Mouse (Mus musculus) heart, adult 10 weeks (tissue): ENCODE results near the gene Prnp. TPM values are rescaled to one million over a fixed set of nuclear protein-coding genes. Genes with fewer than 3 reads are reported as not detected.

Experiments used
- polyA plus RNA-seq: library from polyadenylated mRNA; stranded (reverse); fragments of 350-450 nt; fragmentation: Illumina TruSeq; extraction: RNeasy Lipid Tissue Mini Kit (QIAGEN cat#74804); gene quantifications from one replicate; pipeline ENCODE4 v1.2.3, GENCODE M21; 2014; ENCODE audit warnings: low read depth, low replicate concordance

The Prnp gene
- 136 TPM for polyA plus RNA-seq

GRCm38 (mm10) chr2:131909683-131910572 lies at the start of gene Prnp, which contains the start of gene Prn:
Gene Prnp, plus strand, starts transcription at chr2:131909928.
Gene Prn, plus strand, starts transcription at chr2:131909957.

GRCm38 (mm10) chr2:131950598-131951095 lies 40.9 kb downstream of the Prnp start, which contains the start of gene Prnd:
Gene Prnd, plus strand, starts transcription at chr2:131950861.

Other genes starting within 250 kb of the Prnp start
- not detected for gene Erv3, start 50.2 kb upstream of the Prnp start, polyA plus RNA-seq
- gene Prn, start within 50 bp of the Prnp start, polyA plus RNA-seq = not detected
- 0.94 TPM for gene Prnd, start 40.9 kb downstream of the Prnp start, polyA plus RNA-seq
- 5.3 TPM for gene Rassf2, start 120.3 kb downstream of the Prnp start, polyA plus RNA-seq
- 10.6 TPM for gene Slc23a2, start 235.2 kb downstream of the Prnp start, polyA plus RNA-seq